Mouse (Mus musculus) C2C12 (cell line): Measurements from ENCODE around the gene Gm9508. TPM values are rescaled to one million over a fixed set of nuclear protein-coding genes. Genes with fewer than 3 reads are reported as not detected.
"Not testable (repeated sequence)": the region's sequence is repeated elsewhere in the genome, so short reads cannot be mapped to it uniquely, and the experiment has no call there.

ENCODE experiments used
- H3K27me3 ChIP-seq: one replicate; pipeline ENCODE4 v1.6.1; 2011; ENCODE audit not compliant: control insufficient read depth, insufficient read depth, insufficient read length
- H3K36me3 ChIP-seq: one replicate; pipeline ENCODE4 v1.6.1; 2011; ENCODE audit not compliant: control insufficient read depth, insufficient read depth
- H3K4me3 ChIP-seq: one replicate; pipeline ENCODE4 v1.5.1; 2011; ENCODE audit warnings: mild to moderate bottlenecking, control low read depth; ENCODE audit not compliant: poor library complexity, insufficient read depth, severe bottlenecking
- H3K79me2 ChIP-seq: one replicate; pipeline ENCODE4 v1.6.1; 2011; ENCODE audit not compliant: control insufficient read depth, insufficient read depth
- H3K79me3 ChIP-seq: one replicate; pipeline ENCODE4 v1.6.1; 2011; ENCODE audit warnings: low read depth, control low read depth
- H3ac ChIP-seq: one replicate; pipeline ENCODE3; 2011; ENCODE audit warnings: low read depth; ENCODE audit not compliant: control insufficient read depth, insufficient read length
- CEBPB ChIP-seq: IDR thresholded peaks from one replicate; pipeline ENCODE4 v1.6.1; 2011; ENCODE audit warnings: low read depth, mild to moderate bottlenecking, control low read depth, moderate library complexity
- CTCF ChIP-seq: IDR thresholded peaks from one replicate; pipeline ENCODE4 v1.5.1; 2011; ENCODE audit not compliant: control insufficient read depth, insufficient read depth, insufficient read length
- FOSL1 ChIP-seq: IDR thresholded peaks from one replicate; pipeline ENCODE4 v1.8.0; 2011; ENCODE audit warnings: mild to moderate bottlenecking, low read length; ENCODE audit not compliant: poor library complexity, insufficient read depth, severe bottlenecking
- MAX ChIP-seq: IDR thresholded peaks from one replicate; pipeline ENCODE4 v1.6.1; 2011; ENCODE audit warnings: mild to moderate bottlenecking, control low read depth
- MYOD1 ChIP-seq: IDR thresholded peaks from one replicate; pipeline ENCODE4 v1.6.1; 2011; ENCODE audit warnings: low read depth; ENCODE audit not compliant: control insufficient read depth, insufficient read length
- MYOG ChIP-seq: IDR thresholded peaks from one replicate; pipeline ENCODE4 v1.6.1; 2011; ENCODE audit not compliant: control insufficient read depth, insufficient read length; ENCODE audit errors: extremely low read depth
- USF1 ChIP-seq: IDR thresholded peaks from one replicate; pipeline ENCODE4 v1.6.1; 2011; ENCODE audit warnings: low read depth, mild to moderate bottlenecking, control low read depth, moderate library complexity
- long read RNA-seq, 2 experiments: library from polyadenylated mRNA; unstranded; transcript quantifications; one replicate each; pipeline ENCODE4 v2.0.0; 2019 to 2020
- polyA plus RNA-seq: library from polyadenylated mRNA; unstranded; fragments of >200 nt; fragmentation: generic; extraction: Trizol; gene quantifications from one replicate; pipeline ENCODE4 v1.2.1, GENCODE M21; 2012; ENCODE audit warnings: missing spikeins

Gm9508 gene
- not detected for polyA plus RNA-seq
- long read RNA-seq, experiment 1, result 0 reads
- long read RNA-seq, experiment 2, result 0 reads

DNA sequence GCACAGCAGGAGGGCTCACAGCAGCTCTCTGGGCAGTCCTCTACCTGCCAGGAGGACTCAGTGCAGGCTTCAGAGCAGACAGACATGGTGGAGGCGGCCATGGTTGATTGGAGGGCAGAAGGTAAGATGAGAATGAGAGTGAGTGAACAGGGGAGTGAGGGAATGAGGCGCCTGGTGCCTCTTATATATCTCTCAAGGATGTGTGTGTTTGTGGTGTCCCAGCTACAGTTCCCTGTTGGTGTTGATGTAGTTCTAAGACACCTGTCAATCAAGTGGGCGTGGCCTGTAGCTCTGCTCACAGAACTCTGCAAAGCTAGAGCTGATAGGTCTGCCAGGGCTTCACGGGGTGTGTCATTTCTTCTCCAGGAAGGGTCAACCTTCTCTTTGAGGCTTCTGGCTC lies at the start of gene Gm9508:
Gene Gm9508 (minus strand): TSS at position 101 of the 400 bp plus-strand sequence.
- Histone ChIP-seq H3K27me3 (peaks cover 24% of the 10 kb centered on the region), H3K79me2 (no peaks in the 10 kb centered on the region), H3K36me3 (no peaks in the 10 kb centered on the region), H3K4me3 (no peak within 1 kb of the TSS), H3K79me3 (no peaks in the 10 kb centered on the region), H3ac (no peak within 1 kb of the TSS)
- TF ChIP-seq CTCF, result no peak
- no peak for TF ChIP-seq MYOD1
- TF ChIP-seq USF1, result no peak
- no peak for TF ChIP-seq MYOG
- no peak for TF ChIP-seq CEBPB

DNA sequence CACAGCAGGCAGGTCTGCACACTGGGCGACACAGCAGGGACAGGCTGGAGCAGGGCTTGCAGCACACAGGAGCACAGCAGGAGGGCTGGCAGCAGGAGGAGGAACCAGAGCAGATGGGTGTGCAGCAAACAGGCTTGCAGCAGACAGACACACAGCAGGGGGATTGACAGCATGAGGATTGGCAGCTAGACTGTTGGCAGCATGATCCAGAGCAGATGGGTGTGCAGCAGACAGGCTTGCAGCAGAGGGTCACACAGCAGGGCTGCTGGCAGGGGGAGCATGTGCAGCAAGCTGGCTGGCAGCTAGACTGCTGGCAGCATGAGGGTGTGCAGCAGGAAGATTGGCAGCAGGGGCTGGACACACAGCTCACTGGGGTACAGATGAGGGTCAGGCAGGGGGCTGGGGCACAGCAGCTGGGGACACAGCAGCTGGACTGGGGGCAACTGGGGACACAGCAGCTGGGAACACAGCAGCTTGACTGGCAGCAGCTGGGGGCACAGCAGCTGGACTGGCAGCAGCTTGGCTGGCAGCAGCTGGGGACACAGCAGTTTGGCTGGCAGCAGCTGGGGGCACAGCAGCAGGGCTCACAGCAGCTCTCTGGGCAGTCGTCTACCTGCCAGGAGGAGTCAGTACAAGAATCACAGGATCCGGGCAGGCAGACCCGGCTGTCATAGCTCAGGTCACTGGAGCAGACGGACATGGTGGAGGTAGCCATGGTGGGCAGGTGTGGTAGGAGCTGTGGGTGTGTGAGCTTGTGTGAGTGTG lies 45.1 kb upstream of the Gm9508 start, which contains the start of gene Gm18596:
Gene Gm18596 (minus strand): TSS at position 715 of the 765 bp plus-strand sequence.
- not testable (repeated sequence) for H3ac ChIP-seq, H3K36me3 ChIP-seq, H3K79me3 ChIP-seq, H3K4me3 ChIP-seq, H3K79me2 ChIP-seq
- peaks cover 25% of the 10 kb centered on the region for H3K27me3 ChIP-seq

DNA sequence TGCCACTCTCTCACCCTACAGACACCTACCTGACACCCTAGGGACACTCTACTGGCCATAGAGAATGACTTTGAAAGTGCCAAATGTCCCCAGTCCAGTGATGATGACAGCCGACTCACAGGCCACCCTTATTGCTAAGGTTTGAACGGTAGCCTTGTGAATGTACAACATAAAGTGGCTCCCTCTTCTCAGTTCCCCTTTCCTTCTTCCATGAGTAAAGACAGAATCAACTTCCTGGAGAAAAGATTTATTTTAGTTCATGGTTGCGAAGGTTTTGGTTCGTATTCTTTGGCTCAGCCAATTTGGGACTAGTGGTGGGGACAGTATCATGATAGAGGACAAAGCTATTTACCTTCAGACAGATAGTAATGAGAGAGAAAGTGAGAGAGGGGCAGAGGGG lies 41.9 kb upstream of the Gm9508 start:
- H3K79me2 ChIP-seq, result no peaks in the 10 kb centered on the region
- TF ChIP-seq FOSL1 (no peak), CEBPB (no peak), MYOD1 (no peak)
- H3K4me3 ChIP-seq, result no peak overlapping the region
- H3K79me3 ChIP-seq, result no peaks in the 10 kb centered on the region
- peaks cover 24% of the 10 kb centered on the region for H3K27me3 ChIP-seq
- no peaks in the 10 kb centered on the region for H3K36me3 ChIP-seq
- no peak overlapping the region for H3ac ChIP-seq

DNA sequence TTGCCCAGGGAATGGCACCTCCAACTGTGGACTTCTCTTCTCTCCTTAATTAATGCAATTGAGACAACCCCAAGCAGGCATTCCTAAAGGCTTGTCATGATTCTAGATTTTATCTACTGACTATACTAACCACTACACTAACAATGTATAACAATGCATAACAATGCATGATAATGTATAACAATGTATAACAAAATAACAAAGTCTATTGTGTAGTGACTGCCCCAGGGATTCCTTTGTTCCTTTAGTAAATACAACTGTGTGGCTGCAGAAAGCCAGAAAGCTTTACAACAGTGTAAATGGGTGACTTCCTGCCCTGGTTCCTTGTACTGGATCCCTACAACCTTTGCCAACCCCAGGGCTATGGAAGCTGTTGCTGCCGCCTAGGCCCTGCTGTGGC lies 38.9 kb upstream of the Gm9508 start:
- Histone ChIP-seq H3ac (no peak overlapping the region), H3K79me2 (no peaks in the 10 kb centered on the region), H3K36me3 (no peaks in the 10 kb centered on the region), H3K27me3 (peaks cover 9% of the 10 kb centered on the region), H3K4me3 (no peak overlapping the region), H3K79me3 (no peaks in the 10 kb centered on the region)
- TF ChIP-seq MYOG (no peak), MYOD1 (no peak), CEBPB (no peak), USF1 (no peak), CTCF (no peak), MAX (no peak), FOSL1 (no peak)

DNA sequence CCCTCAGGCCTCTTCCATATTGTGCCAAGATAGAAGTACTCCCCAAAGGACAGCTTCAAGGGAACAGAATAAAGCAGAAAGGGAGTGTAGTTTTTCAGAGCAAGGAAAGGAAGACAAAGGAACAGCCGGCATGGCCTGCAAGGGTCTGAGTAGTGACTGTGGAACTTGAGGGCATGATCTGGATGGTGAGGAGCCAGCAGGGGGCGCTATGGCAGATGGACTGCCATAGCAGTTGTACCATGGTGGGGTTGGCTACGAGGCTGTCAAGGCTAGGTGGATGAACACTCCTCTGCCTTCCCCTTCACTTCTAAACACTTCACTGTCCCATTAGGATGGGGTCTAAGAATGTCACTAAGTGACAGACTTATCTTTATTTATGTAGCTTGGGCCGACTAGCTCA lies 32.2 kb upstream of the Gm9508 start:
- no peaks in the 10 kb centered on the region for H3K36me3 ChIP-seq
- no peak overlapping the region for H3K4me3 ChIP-seq
- TF ChIP-seq MYOG, result no peak
- no peak for TF ChIP-seq CEBPB
- TF ChIP-seq USF1, result no peak
- no peak for TF ChIP-seq MYOD1
- no peak for TF ChIP-seq FOSL1
- TF ChIP-seq CTCF, result no peak
- peaks cover 28% of the 10 kb centered on the region for H3K27me3 ChIP-seq
- no peaks in the 10 kb centered on the region for H3K79me3 ChIP-seq
- no peaks in the 10 kb centered on the region for H3K79me2 ChIP-seq
- no peak overlapping the region for H3ac ChIP-seq

DNA sequence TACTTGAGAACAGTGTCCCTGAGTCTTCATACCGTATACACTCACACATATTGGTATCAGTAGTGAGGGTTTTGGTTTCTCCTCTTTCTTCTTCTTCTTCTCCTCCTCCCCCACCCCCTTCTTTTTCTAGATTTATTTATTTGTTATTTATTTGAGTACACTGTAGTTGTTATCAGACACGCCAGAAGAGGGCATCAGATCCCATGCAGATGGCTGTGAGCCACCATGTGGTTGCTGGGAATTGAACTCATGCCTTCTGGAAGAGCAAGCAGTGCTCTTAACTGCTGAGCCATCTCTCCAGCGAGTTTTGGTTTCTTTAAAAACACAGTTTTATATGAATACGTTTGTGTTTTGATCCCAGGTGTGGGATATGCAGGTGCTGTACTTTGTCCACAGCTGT lies 31.2 kb upstream of the Gm9508 start:
- Histone ChIP-seq H3K4me3 (no peak overlapping the region), H3K27me3 (peaks cover 34% of the 10 kb centered on the region), H3K79me2 (no peaks in the 10 kb centered on the region), H3K79me3 (no peaks in the 10 kb centered on the region), H3ac (no peak overlapping the region), H3K36me3 (no peaks in the 10 kb centered on the region)
- TF ChIP-seq MAX (no peak), USF1 (no peak), MYOG (no peak), CEBPB (no peak), CTCF (no peak), FOSL1 (no peak), MYOD1 (no peak)
